Comparison of ENCODE assay signal across 14 mouse cellular contexts in the genomic region with DNA sequence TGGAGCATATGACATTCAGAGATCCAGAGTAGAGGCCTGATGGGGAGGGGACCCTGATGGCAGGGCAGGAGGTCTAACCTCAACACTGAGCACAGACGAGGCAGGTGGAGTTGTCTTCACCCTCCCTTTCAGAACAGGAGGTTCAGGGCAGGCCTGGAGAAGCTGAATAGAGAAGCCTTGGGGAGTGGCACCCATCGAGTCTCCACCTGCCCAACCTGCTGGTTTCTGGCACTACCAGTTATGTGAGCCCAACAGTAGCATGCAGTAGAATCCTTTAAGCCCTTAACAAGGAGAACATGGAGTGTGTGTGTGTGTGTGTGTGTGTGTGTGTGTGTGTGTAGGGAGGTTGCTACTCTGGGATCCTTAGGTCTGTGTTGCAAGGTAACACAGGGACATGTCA. TPM values are rescaled to one million over a fixed set of nuclear protein-coding genes. Genes with fewer than 3 reads are reported as not detected.
"Had no signal": no experiment of that assay in that cellular context is flagged by ENCODE, and none has a peak within 500 bp of the region (broad histone marks: within the 10 kb centered on the region; RNA-seq: fewer than 3 reads in every experiment).

No protein-coding gene starts in this region.

- H3K27me3 ChIP-seq: kidney, embryonic 15.5 days; liver, embryonic 15.5 days; neural tube, embryonic 12.5 days had no signal

- DNase-seq: kidney, adult 2 months; kidney, postnatal 14 days; lung, adult 2 months; thymus, postnatal 4 days had no signal

- H3K4me1 ChIP-seq: liver, embryonic 15.5 days; midbrain, embryonic 15.5 days had no signal

- H3K9me3 ChIP-seq: kidney, embryonic 15.5 days; limb, embryonic 10.5 days; liver, embryonic 15.5 days; midbrain, embryonic 15.5 days; neural tube, embryonic 12.5 days had no signal

- H3K36me3 ChIP-seq: kidney, embryonic 15.5 days; limb, embryonic 10.5 days; liver, embryonic 15.5 days; midbrain, embryonic 15.5 days; neural tube, embryonic 12.5 days had no signal

- H3K9ac ChIP-seq: kidney, embryonic 15.5 days; liver, embryonic 15.5 days; midbrain, embryonic 15.5 days; neural tube, embryonic 12.5 days had no signal

- H3K4me2 ChIP-seq: kidney, embryonic 15.5 days; liver, embryonic 11.5 days; liver, embryonic 15.5 days; midbrain, embryonic 15.5 days; neural tube, embryonic 12.5 days had no signal

- ATAC-seq: intestine, embryonic 16.5 days; midbrain, embryonic 15.5 days had no signal

- H3K27ac ChIP-seq: kidney, embryonic 15.5 days; left cerebral cortex, adult 2 months; limb, embryonic 10.5 days; liver, embryonic 15.5 days; midbrain, embryonic 15.5 days; neural tube, embryonic 12.5 days had no signal

- H3K4me3 ChIP-seq: kidney, embryonic 15.5 days; left cerebral cortex, adult 2 months; limb, embryonic 10.5 days; liver, embryonic 15.5 days; midbrain, embryonic 15.5 days; neural tube, embryonic 12.5 days had no signal

RNA-seq across cellular contexts. Expression of a gene that starts 8.9 kb away (rescaled TPM):
- total RNA-seq: monocyte, adult 5-6 weeks; neutrophil, adult 5-6 weeks had no signal
